Mouse (Mus musculus) liver, embryonic 14.5 days (tissue): ENCODE measurements around the gene Mlf2. TPM values are rescaled to one million over a fixed set of nuclear protein-coding genes. Genes with fewer than 3 reads are reported as not detected.

ENCODE experiments used
- ATAC-seq: fragments of 200-750 bp; cut with Nextera tagmentation; 2 replicates; pipeline ENCODE4 v1.8.0; 2017; ENCODE audit warnings: moderate number of reproducible peaks, mild to moderate bottlenecking, moderate library complexity; ENCODE audit not compliant: insufficient read depth
- DNase-seq, 3 experiments: peaks; one replicate each; pipeline ENCODE4 v3.0.0-alpha.2; 2012 to 2013; ENCODE audit warnings: low read depth in 3 of 3, low spot score in 3 of 3
- H3K27ac ChIP-seq: fragments of 300-500 bp; sonication (generic); 2 replicates; pipeline ENCODE4 v1.5.1; 2014; ENCODE audit warnings: moderate library complexity, mild to moderate bottlenecking, control low read depth, inconsistent platforms
- H3K27me3 ChIP-seq: fragments of 300-500 bp; sonication (generic); 2 replicates; pipeline ENCODE4 v1.6.1; 2014; ENCODE audit warnings: mild to moderate bottlenecking, low read length, moderate library complexity; ENCODE audit not compliant: control insufficient read depth, insufficient read depth
- H3K36me3 ChIP-seq: fragments of 300-500 bp; sonication (generic); replicated peaks from 2 replicates; pipeline ENCODE4 v1.6.1; 2014; ENCODE audit warnings: low read depth; ENCODE audit not compliant: control insufficient read depth, insufficient read depth
- H3K4me1 ChIP-seq, 2 experiments: fragments of 200-500 bp in 1 of 2; fragments of 300-500 bp in 1 of 2; sonication (generic) in 1 of 2; replicated peaks; 2 replicates each; pipeline ENCODE4 v1.6.1; 2012 to 2014; ENCODE audit warnings: antibody characterized with exemption in 1 of 2, inconsistent platforms in 1 of 2, low read length in 1 of 2; ENCODE audit not compliant: control insufficient read depth in 2 of 2, insufficient read depth in 2 of 2
- H3K4me2 ChIP-seq: fragments of 300-500 bp; sonication (generic); 2 replicates; pipeline ENCODE4 v1.6.1; 2014; ENCODE audit warnings: low read depth, mild to moderate bottlenecking, control low read depth, moderate library complexity
- H3K4me3 ChIP-seq, 2 experiments: fragments of 200-500 bp in 1 of 2; fragments of 300-500 bp in 1 of 2; sonication (generic) in 1 of 2; 2 replicates each; pipeline ENCODE4 v1.5.1; 2012 to 2014; ENCODE audit warnings: low read depth in 2 of 2, low read length in 2 of 2, mild to moderate bottlenecking in 2 of 2, control low read depth in 1 of 2, inconsistent platforms in 1 of 2, moderate library complexity in 1 of 2; ENCODE audit not compliant: insufficient read depth in 1 of 2
- H3K9ac ChIP-seq: fragments of 300-500 bp; sonication (generic); replicated peaks from 2 replicates; pipeline ENCODE4 v1.6.1; 2014; ENCODE audit warnings: mild to moderate bottlenecking, control low read depth, moderate library complexity
- H3K9me3 ChIP-seq: fragments of 300-500 bp; sonication (generic); 2 replicates; pipeline ENCODE4 v1.6.1; 2016; ENCODE audit warnings: low read length, mixed read lengths; ENCODE audit not compliant: control insufficient read depth
- CTCF ChIP-seq: IDR thresholded peaks from 2 replicates; pipeline ENCODE4 v1.5.1; 2016; ENCODE audit warnings: antibody characterized with exemption, low read depth, control low read depth
- EP300 ChIP-seq: IDR thresholded peaks from 2 replicates; pipeline ENCODE4 v1.6.1; 2016; ENCODE audit warnings: antibody characterized with exemption, low read depth
- WGBS: fragments of 180-500 bp; shearing (Covaris S2); extraction: QIAGEN DNeasy Blood & Tissue Kit; methylation state at CpG from one replicate; pipeline ENCODE4 v1.1.7; 2014; ENCODE audit not compliant: insufficient replicate concordance; 5-methylcytosine and 5-hydroxymethylcytosine counted together
- polyA plus RNA-seq, 2 experiments: library from polyadenylated mRNA; depleted of rRNA in 1 of 2; stranded (reverse) in 1 of 2; unstranded in 1 of 2; fragments of >200 nt; fragmentation: Nextera tagmentation in 1 of 2; extraction: Ambion mirVana in 1 of 2; gene quantifications; 2 replicates each; pipeline versions ENCODE4 v1.2.1 to v1.2.3; 2012 to 2014

The Mlf2 gene
- polyA plus RNA-seq, 2 experiments = 85.0 to 98.1 TPM

- no peak for ATAC-seq
- no peak within 1 kb of the TSS for H3K4me3 ChIP-seq
- WGBS = 18% methylated on average over 13 of the region's 13 CpGs
- DNase-seq = no peak
- H3K36me3 ChIP-seq = no peaks in the 10 kb centered on the region
- peaks cover 43% of the 10 kb centered on the region for H3K27me3 ChIP-seq
- H3K9me3 ChIP-seq = no peaks in the 10 kb centered on the region
- no peak within 1 kb of the TSS for H3K4me2 ChIP-seq
- no peaks in the 10 kb centered on the region for H3K4me1 ChIP-seq
- no peak within 1 kb of the TSS for H3K9ac ChIP-seq
- TF ChIP-seq CTCF = no peak
- no peak for TF ChIP-seq EP300
- H3K27ac ChIP-seq = no peak within 1 kb of the TSS
Measured at GRCm38 (mm10) chr6:124911533-124912218, 19.5 kb upstream of the Mlf2 start, which contains the start of gene Lag3. Gene Lag3 (minus strand): TSS chr6:124911705.

- TF ChIP-seq EP300 (no peak), CTCF (no peak)
- Histone ChIP-seq H3K27me3 (peaks cover 58% of the 10 kb centered on the region), H3K4me2 (no peak overlapping the region), H3K9ac (no peak overlapping the region), H3K36me3 (no peaks in the 10 kb centered on the region), H3K9me3 (no peaks in the 10 kb centered on the region), H3K27ac (no peak overlapping the region), H3K4me1 (no peaks in the 10 kb centered on the region), H3K4me3 (no peak overlapping the region)
- DNase-seq (no peak), ATAC-seq (no peak)
- WGBS = 28% methylated on average over 6 of the region's 6 CpGs
Measured at GRCm38 (mm10) chr6:124913214-124913613, 18.0 kb upstream of the Mlf2 start.

GRCm38 (mm10) chr6:124913721-124914285, 17.4 kb upstream of the Mlf2 start:
- 65% methylated on average over 14 of the region's 14 CpGs for WGBS
- Histone ChIP-seq H3K27me3 (peaks cover 64% of the 10 kb centered on the region), H3K9ac (no peak overlapping the region), H3K36me3 (no peaks in the 10 kb centered on the region), H3K27ac (no peak overlapping the region), H3K9me3 (no peaks in the 10 kb centered on the region), H3K4me1 (no peaks in the 10 kb centered on the region), H3K4me2 (no peak overlapping the region), H3K4me3 (no peak overlapping the region)
- TF ChIP-seq EP300 (no peak), CTCF (no peak)
- ATAC-seq = no peak
- DNase-seq = no peak

DNA sequence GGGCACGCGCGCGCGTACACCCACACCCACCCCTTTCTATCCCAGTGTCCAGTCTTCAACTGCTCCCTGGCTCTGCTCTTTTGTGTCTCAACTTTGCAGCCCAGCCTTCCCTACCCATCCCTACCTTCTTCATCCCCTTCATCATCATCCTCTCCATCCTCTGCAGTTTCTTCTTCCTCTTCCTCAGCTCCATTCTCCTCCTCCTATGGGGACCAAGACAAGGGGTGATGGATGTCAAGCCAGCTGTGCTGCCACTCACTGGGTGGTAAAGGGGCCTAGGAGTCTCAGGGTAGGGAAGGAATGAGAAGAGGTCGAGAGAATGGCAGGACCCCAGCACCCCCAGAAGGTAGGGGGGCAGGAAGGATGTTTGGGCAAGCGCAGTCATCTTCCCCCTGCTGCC, 16.7 kb upstream of the Mlf2 start:
- Histone ChIP-seq H3K4me1 (no peaks in the 10 kb centered on the region), H3K4me2 (no peak overlapping the region), H3K27me3 (peaks cover 66% of the 10 kb centered on the region), H3K36me3 (no peaks in the 10 kb centered on the region), H3K27ac (no peak overlapping the region), H3K4me3 (no peak overlapping the region), H3K9me3 (no peaks in the 10 kb centered on the region), H3K9ac (no peak overlapping the region)
- ATAC-seq (no peak), DNase-seq (no peak)
- TF ChIP-seq EP300 = no peak
- TF ChIP-seq CTCF = no peak
- 75% methylated on average over 7 of the region's 7 CpGs for WGBS

DNA sequence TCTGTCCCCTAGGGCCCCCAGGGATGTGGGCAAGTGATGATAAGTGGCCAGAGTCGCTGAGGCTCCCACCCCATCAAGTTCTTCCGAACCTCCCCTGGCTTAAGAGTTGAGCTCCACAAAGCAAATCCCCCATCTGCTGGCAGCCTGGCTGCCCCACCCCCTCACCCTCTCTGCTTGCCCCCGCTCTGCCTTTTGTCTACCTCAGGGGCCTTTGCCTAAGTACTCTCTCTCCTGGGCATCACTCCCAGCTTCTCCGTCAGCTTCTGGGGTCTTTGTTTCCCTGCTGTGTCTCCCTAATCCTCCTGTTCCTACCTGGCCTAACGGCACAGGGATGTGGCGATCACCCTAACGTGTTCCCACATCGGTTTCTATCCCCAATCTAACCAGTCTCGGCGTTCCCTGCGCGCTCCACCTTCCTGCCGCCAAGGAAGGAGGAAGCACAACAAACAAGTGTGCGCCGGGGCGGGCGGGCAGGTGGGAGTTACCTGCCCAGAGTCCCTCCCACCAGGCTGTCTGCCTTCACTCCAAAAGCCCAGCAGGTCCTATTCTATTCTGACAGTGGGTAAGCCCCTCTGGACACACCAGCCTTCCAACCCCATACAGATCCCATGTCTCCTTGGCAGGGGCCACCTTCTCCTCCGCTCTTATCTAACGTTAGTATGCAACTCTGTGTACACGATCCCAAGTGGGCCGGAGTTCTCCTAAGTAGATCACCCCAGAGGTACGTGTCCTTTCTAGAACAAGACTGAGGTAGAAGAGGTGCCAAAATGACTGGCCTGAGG, 15.8 kb upstream of the Mlf2 start:
- 36% methylated on average over 22 of the region's 22 CpGs for WGBS
- H3K36me3 ChIP-seq = no peaks in the 10 kb centered on the region
- ATAC-seq (no peak), DNase-seq (no peak)
- no peak for TF ChIP-seq EP300
- TF ChIP-seq CTCF = no peak
- 0 out of 2 replicates have a peak overlapping the region, but pooled peaks have one; percentile 6 for H3K9ac ChIP-seq
- H3K4me3 ChIP-seq = peak overlapping the region; percentile 64 to 70; a peak in 2 of 4 replicates
- peak overlapping the region; percentile 83 for H3K4me2 ChIP-seq
- H3K27me3 ChIP-seq = peaks cover 66% of the 10 kb centered on the region
- H3K27ac ChIP-seq = no peak overlapping the region
- H3K9me3 ChIP-seq = no peaks in the 10 kb centered on the region
- H3K4me1 ChIP-seq = peaks cover 0 to 3% of the 10 kb centered on the region in 2 experiments; a peak in 2 of 4 replicates
